Mouse (Mus musculus) myocyte (in vitro differentiated cells): ENCODE measurements at regions not wholly inside any gene's neighbourhood (a gene's known extent, or its start where the extent isn't known, plus 50 kb on each side); places are given as distances from the start of the nearest gene placed in this dataset.

ENCODE experiments used
- E2F4 ChIP-seq: IDR thresholded peaks from one replicate; pipeline ENCODE4 v1.6.1; 2011; ENCODE audit warnings: mild to moderate bottlenecking, control low read depth, moderate library complexity; ENCODE audit not compliant: insufficient read depth
- MAX ChIP-seq: IDR thresholded peaks from one replicate; pipeline ENCODE4 v1.6.1; 2011; ENCODE audit warnings: low read depth, mild to moderate bottlenecking, control low read depth
- MYOD1 ChIP-seq, 3 experiments: IDR thresholded peaks; one replicate each; pipeline ENCODE4 v1.6.1; 2011; ENCODE audit warnings: control low read depth in 2 of 3, low read depth in 2 of 3, mild to moderate bottlenecking in 2 of 3, moderate library complexity in 1 of 3; ENCODE audit not compliant: insufficient read length in 2 of 3, control insufficient read depth in 1 of 3
- POLR2A ChIP-seq: IDR thresholded peaks from one replicate; pipeline ENCODE4 v1.6.1; 2011; ENCODE audit warnings: low read depth, mild to moderate bottlenecking, control low read depth, moderate library complexity; ENCODE audit not compliant: insufficient read length
- POLR2AphosphoS2 ChIP-seq: IDR thresholded peaks from one replicate; pipeline ENCODE4 v1.6.1; 2011; ENCODE audit warnings: low read depth, control low read depth; ENCODE audit not compliant: insufficient read length
- TCF12 ChIP-seq: IDR thresholded peaks from one replicate; pipeline ENCODE4 v1.6.1; 2011; ENCODE audit warnings: mild to moderate bottlenecking, control low read depth; ENCODE audit not compliant: poor library complexity, insufficient read depth, severe bottlenecking
- TCF3 ChIP-seq: IDR thresholded peaks from one replicate; pipeline ENCODE4 v1.6.1; 2011; ENCODE audit warnings: low read depth, control low read depth; ENCODE audit not compliant: insufficient read length
- USF1 ChIP-seq: IDR thresholded peaks from one replicate; pipeline ENCODE4 v1.6.1; 2011; ENCODE audit warnings: low read depth, mild to moderate bottlenecking, control low read depth, moderate library complexity

GRCm38 (mm10) chr3:41233439-41233838 lies 150.6 kb upstream of the Pgrmc2 start:
- no peak for TF ChIP-seq POLR2A
- TF ChIP-seq TCF12, result no peak
- no peak for TF ChIP-seq USF1
- TF ChIP-seq MAX, result no peak
- TF ChIP-seq POLR2AphosphoS2, result no peak
- no peak for TF ChIP-seq E2F4
- no peak for TF ChIP-seq MYOD1 (IDR thresholded peaks at IDR 0.05; ENCODE audit: control insufficient read depth in 1 of 3, insufficient read length in 2 of 3, low read depth in 2 of 3)
- TF ChIP-seq TCF3, result no peak
